Mouse (Mus musculus) bone marrow macrophage, adult 2 months (primary cell): ENCODE measurements around the gene Trim31. TPM values are rescaled to one million over a fixed set of nuclear protein-coding genes. Genes with fewer than 3 reads are reported as not detected.

Experiments used
- H3K27ac ChIP-seq: 2 replicates; pipeline ENCODE4 v1.5.1; 2012; ENCODE audit warnings: low read depth, low read length; ENCODE audit not compliant: insufficient read depth
- H3K4me1 ChIP-seq: 2 replicates; pipeline ENCODE4 v1.6.1; 2012; ENCODE audit warnings: low read length; ENCODE audit not compliant: control insufficient read depth, insufficient read depth
- H3K4me3 ChIP-seq: 2 replicates; pipeline ENCODE4 v1.5.1; 2012; ENCODE audit warnings: mild to moderate bottlenecking, low read length, moderate library complexity; ENCODE audit not compliant: insufficient read depth
- CTCF ChIP-seq: IDR thresholded peaks from 2 replicates; pipeline ENCODE4 v1.5.1; 2012; ENCODE audit warnings: low read depth, mild to moderate bottlenecking, low read length, moderate library complexity
- POLR2A ChIP-seq: IDR thresholded peaks from 2 replicates; pipeline ENCODE4 v1.6.1; 2012; ENCODE audit warnings: mild to moderate bottlenecking, low read depth, low read length, borderline replicate concordance
- polyA plus RNA-seq: library from polyadenylated mRNA; stranded (reverse); fragments of >200 nt; gene quantifications from 2 replicates; pipeline ENCODE4 v1.2.4, GENCODE M21; 2012; ENCODE audit not compliant: missing spikeins, insufficient read depth, insufficient read length

The Trim31 gene
- polyA plus RNA-seq, 1 experiment: not detected

GRCm38 (mm10) chr17:36952631-36953030 lies 54.7 kb downstream of the Trim31 start:
- H3K27ac ChIP-seq: no peak overlapping the region
- TF ChIP-seq POLR2A (no peak), CTCF (no peak)
- peaks cover 13% of the 10 kb centered on the region for H3K4me1 ChIP-seq
- no peak overlapping the region for H3K4me3 ChIP-seq

- TF ChIP-seq POLR2A: no peak
- no peak overlapping the region for H3K27ac ChIP-seq
These were observed 55.1 kb downstream of the Trim31 start for GRCm38 (mm10) chr17:36953062-36953461.

DNA sequence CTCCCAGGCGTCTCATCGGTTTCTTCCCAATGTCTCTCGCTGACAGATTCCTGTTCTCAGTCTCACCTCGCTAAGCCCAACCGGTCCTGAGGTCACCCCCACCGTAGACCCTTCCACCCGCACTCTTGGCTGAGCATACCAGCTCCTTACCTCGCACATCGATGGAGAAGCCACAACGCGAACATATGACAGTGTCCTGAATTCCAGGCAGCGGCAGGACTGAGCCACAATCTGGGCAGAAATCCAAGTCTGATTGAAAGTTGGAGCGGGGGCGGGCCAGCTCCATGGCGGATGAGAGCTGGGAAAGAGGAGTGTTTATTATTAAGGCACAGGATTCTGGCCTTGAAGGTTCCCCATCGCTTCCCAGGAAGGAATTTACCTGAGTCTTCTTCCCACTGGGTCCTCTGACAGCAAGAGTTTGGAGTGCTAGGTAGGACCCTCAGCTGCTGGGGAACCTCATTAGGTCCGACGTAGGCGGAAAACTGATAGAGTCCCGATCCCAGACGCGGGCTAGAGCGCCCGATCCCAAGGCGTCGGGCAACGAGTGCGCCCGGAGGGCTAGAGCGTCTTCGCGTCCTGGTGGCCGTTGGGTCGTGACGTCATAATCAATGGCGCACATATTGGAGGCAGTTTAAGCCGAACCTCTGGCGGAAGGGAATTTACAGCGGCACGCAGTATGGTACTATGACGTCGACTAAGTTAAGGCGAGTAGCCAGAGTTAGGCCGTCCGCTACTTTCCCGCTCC lies 60.3 kb downstream of the Trim31 start, which contains the start of the genes Znrd1 and Znrd1as:
TSS of gene Znrd1 (minus strand) at position 561 of the 745 bp plus-strand sequence.
TSS of gene Znrd1as (plus strand) at position 594 of the 745 bp plus-strand sequence.
- H3K4me1 ChIP-seq: peaks cover 4% of the 10 kb centered on the region
- H3K27ac ChIP-seq: peak within 1 kb of the TSS; percentile 36
- H3K4me3 ChIP-seq: peak within 1 kb of the TSS; percentile 92
- TF ChIP-seq CTCF (0 out of 2 replicates have a peak, but pooled peaks have one; percentile 13), POLR2A (no peak)

More at GRCm38 (mm10) chr17:36953062-36953461, 55.1 kb downstream of the Trim31 start:
- Histone ChIP-seq H3K4me1 (peaks cover 11% of the 10 kb centered on the region), H3K4me3 (no peak overlapping the region)

GRCm38 (mm10) chr17:36958884-36959283 lies 61.0 kb downstream of the Trim31 start:
- H3K27ac ChIP-seq: peak overlapping the region; percentile 25
- TF ChIP-seq CTCF: no peak
- no peak for TF ChIP-seq POLR2A
- peak overlapping the region; percentile 92 for H3K4me3 ChIP-seq
- peaks cover 4% of the 10 kb centered on the region for H3K4me1 ChIP-seq

Other genes with a start within 250 kb of the Trim31 start
- gene H2-M1, start 225.9 kb upstream of the Trim31 start, polyA plus RNA-seq: not detected in 2 replicates
- not detected in 2 replicates for gene H2-M10.5, start 125.2 kb upstream of the Trim31 start, polyA plus RNA-seq
- gene H2-M10.6, start 85.9 kb upstream of the Trim31 start, polyA plus RNA-seq: not detected in 2 replicates
- 65.9 and 67.3 TPM in 2 replicates for gene Trim26, start 61.0 kb upstream of the Trim31 start, polyA plus RNA-seq
- gene Trim15, start 30.9 kb upstream of the Trim31 start, polyA plus RNA-seq: not detected in 2 replicates
- gene Trim10, start 28.5 kb upstream of the Trim31 start, polyA plus RNA-seq: not detected in 2 replicates
- not detected in 2 replicates for gene Trim40, start 8.0 kb upstream of the Trim31 start, polyA plus RNA-seq
- not detected in 2 replicates for gene Rnf39, start 44.8 kb downstream of the Trim31 start, polyA plus RNA-seq
- gene Ppp1r11, start 53.6 kb downstream of the Trim31 start, polyA plus RNA-seq: 59.3 and 64.4 TPM in 2 replicates
- gene Znrd1, start 60.4 kb downstream of the Trim31 start, polyA plus RNA-seq: 50.1 and 70.8 TPM in 2 replicates
- 7.9 and 10.4 TPM in 2 replicates for gene Znrd1as, start 60.5 kb downstream of the Trim31 start, polyA plus RNA-seq
- not detected in 2 replicates for gene 2410137M14Rik, start 83.1 kb downstream of the Trim31 start, polyA plus RNA-seq
- 0.69 and 1.0 TPM in 2 replicates for gene H2-M5, start 91.4 kb downstream of the Trim31 start, polyA plus RNA-seq
- not detected in 2 replicates for gene Zfp57, start 103.0 kb downstream of the Trim31 start, polyA plus RNA-seq
- not detected in 2 replicates for gene Mog, start 125.3 kb downstream of the Trim31 start, polyA plus RNA-seq
- gene Gabbr1, start 147.8 kb downstream of the Trim31 start, polyA plus RNA-seq: 0.90 and 1.0 TPM in 2 replicates
- not detected in 2 replicates for gene Olfr90, start 190.4 kb downstream of the Trim31 start, polyA plus RNA-seq
- gene Olfr91, start 200.2 kb downstream of the Trim31 start, polyA plus RNA-seq: not detected in 2 replicates
- not detected in 2 replicates for gene Olfr92, start 222.0 kb downstream of the Trim31 start, polyA plus RNA-seq